Mouse (Mus musculus) spleen, postnatal 0 days (tissue): Measurements from ENCODE around the gene Tmsb10. TPM values are rescaled to one million over a fixed set of nuclear protein-coding genes. Genes with fewer than 3 reads are reported as not detected.

ENCODE experiments used
- polyA plus RNA-seq: library from polyadenylated mRNA; unstranded; fragments of >200 nt; fragmentation: Nextera tagmentation; extraction: Ambion mirVana; gene quantifications from 2 replicates; pipeline ENCODE4 v1.2.1, GENCODE M21; 2015

Gene Tmsb10
- polyA plus RNA-seq: 741 and 878 TPM in 2 replicates

DNA sequence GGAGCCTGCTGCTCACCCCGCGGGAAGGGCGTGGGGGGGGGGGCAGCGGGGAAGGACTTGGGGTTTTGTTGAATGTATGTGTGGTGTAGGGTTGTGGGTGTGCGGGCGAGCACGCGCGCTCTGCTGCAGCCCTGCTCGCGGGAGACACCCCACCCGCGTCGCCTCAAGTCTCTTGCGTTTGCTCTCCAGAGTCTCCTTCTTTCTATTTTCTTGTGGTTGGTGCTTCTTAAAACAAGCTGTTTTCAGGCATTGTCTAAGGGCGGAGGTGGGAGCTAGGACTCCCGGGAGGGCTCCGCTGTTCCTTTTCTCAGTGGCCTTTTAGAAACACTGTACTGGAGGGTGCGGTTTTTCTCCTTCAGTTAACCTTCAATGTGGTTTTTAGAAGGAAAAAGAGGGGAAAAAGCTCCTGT, at the start of gene Tmsb10:
Gene Tmsb10 (minus strand): TSS at position 87 of the 410 bp plus-strand sequence.

Other genes starting within 250 kb of the Tmsb10 start
- 5.2 and 7.6 TPM in 2 replicates for gene Tcf7l1, start 169.5 kb downstream of the Tmsb10 start, polyA plus RNA-seq
- 30.9 and 36.7 TPM in 2 replicates for gene Kcmf1, start 58.8 kb downstream of the Tmsb10 start, polyA plus RNA-seq